Mouse (Mus musculus) E14TG2a.4 (cell line): ENCODE results near the gene Igf1r.

Experiments
- CTCF ChIP-seq: conservative IDR thresholded peaks from 2 replicates; pipeline ENCODE4 v1.5.1; 2014; ENCODE audit warnings: low read length
- NANOG ChIP-seq: IDR thresholded peaks from 2 replicates; pipeline ENCODE4 v1.6.1; 2014; ENCODE audit warnings: borderline replicate concordance, low read length, mixed read lengths

- TF ChIP-seq CTCF (no peak), NANOG (no peak)
These were observed 228.5 kb downstream of the Igf1r start for GRCm38 (mm10) chr7:68181104-68181503.
